Mouse (Mus musculus) limb, embryonic 13.5 days (tissue): Measurements from ENCODE around the gene Zc3h12c. TPM values are rescaled to one million over a fixed set of nuclear protein-coding genes. Genes with fewer than 3 reads are reported as not detected.

Experiments
- ATAC-seq: fragments of 200-750 bp; cut with Nextera tagmentation; 2 replicates; pipeline ENCODE4 v1.8.0; 2017; ENCODE audit warnings: low read depth, moderate number of reproducible peaks, moderate TSS enrichment; ENCODE audit not compliant: low FRiP score
- H3K27ac ChIP-seq: fragments of 300-500 bp; sonication (generic); 2 replicates; pipeline ENCODE4 v1.5.1; 2015; ENCODE audit warnings: inconsistent platforms, mild to moderate bottlenecking, moderate library complexity
- H3K27me3 ChIP-seq: fragments of 300-500 bp; sonication (generic); 2 replicates; pipeline ENCODE4 v1.6.1; 2015; ENCODE audit warnings: mild to moderate bottlenecking, inconsistent platforms
- H3K36me3 ChIP-seq: fragments of 300-500 bp; sonication (generic); 2 replicates; pipeline ENCODE4 v1.6.1; 2015; ENCODE audit warnings: inconsistent platforms, mild to moderate bottlenecking, moderate library complexity
- H3K4me1 ChIP-seq: fragments of 300-500 bp; sonication (generic); 2 replicates; pipeline ENCODE4 v1.6.1; 2015; ENCODE audit warnings: inconsistent platforms
- H3K4me2 ChIP-seq: fragments of 300-500 bp; sonication (generic); replicated peaks from 2 replicates; pipeline ENCODE4 v1.6.1; 2015; ENCODE audit warnings: inconsistent platforms, mild to moderate bottlenecking, moderate library complexity
- H3K4me3 ChIP-seq: fragments of 300-500 bp; sonication (generic); 2 replicates; pipeline ENCODE4 v1.5.1; 2015; ENCODE audit warnings: moderate library complexity, mild to moderate bottlenecking, inconsistent platforms
- H3K9ac ChIP-seq: fragments of 300-500 bp; sonication (generic); 2 replicates; pipeline ENCODE4 v1.6.1; 2015; ENCODE audit warnings: mild to moderate bottlenecking, inconsistent platforms
- H3K9me3 ChIP-seq: fragments of 300-500 bp; sonication (generic); 2 replicates; pipeline ENCODE4 v1.6.1; 2016; ENCODE audit warnings: inconsistent platforms
- WGBS: fragments of 180-500 bp; shearing (Covaris S2); methylation state at CpG from one replicate; pipeline ENCODE4 v1.1.7; 2015; 5-methylcytosine and 5-hydroxymethylcytosine counted together
- polyA plus RNA-seq: library from polyadenylated mRNA; unstranded; fragments of >200 nt; fragmentation: Nextera tagmentation; extraction: Ambion mirVana; gene quantifications from 2 replicates; pipeline ENCODE4 v1.2.1, GENCODE M21; 2015

Gene Zc3h12c
- polyA plus RNA-seq, 1 experiment from 2014 or later, result 3.1 TPM

GRCm38 (mm10) chr9:52130348-52130747 is 38.0 kb downstream of the Zc3h12c start:
- H3K4me2 ChIP-seq, result no peak overlapping the region
- no peaks in the 10 kb centered on the region for H3K27me3 ChIP-seq
- no peak for ATAC-seq
- H3K9me3 ChIP-seq, result no peaks in the 10 kb centered on the region
- no peak overlapping the region for H3K9ac ChIP-seq
- WGBS, result 69% methylated on average over 4 of the region's 4 CpGs
- H3K36me3 ChIP-seq, result peaks cover 11% of the 10 kb centered on the region
- H3K27ac ChIP-seq, result no peak overlapping the region
- no peak overlapping the region for H3K4me3 ChIP-seq
- H3K4me1 ChIP-seq, result no peaks in the 10 kb centered on the region

- H3K27me3 ChIP-seq, result no peaks in the 10 kb centered on the region
- no peaks in the 10 kb centered on the region for H3K4me1 ChIP-seq
- no peak overlapping the region for H3K4me3 ChIP-seq
- no peaks in the 10 kb centered on the region for H3K9me3 ChIP-seq
- H3K36me3 ChIP-seq, result peaks cover 12% of the 10 kb centered on the region
- H3K4me2 ChIP-seq, result no peak overlapping the region
- no peak overlapping the region for H3K27ac ChIP-seq
- no peak overlapping the region for H3K9ac ChIP-seq
- 88% methylated on average over 6 of the region's 6 CpGs for WGBS
- ATAC-seq, result no peak
Measured at GRCm38 (mm10) chr9:52125225-52125624, 43.1 kb downstream of the Zc3h12c start.

GRCm38 (mm10) chr9:52119212-52119611 is 49.2 kb downstream of the Zc3h12c start:
- ATAC-seq, result no peak
- no peak overlapping the region for H3K9ac ChIP-seq
- H3K4me1 ChIP-seq, result no peaks in the 10 kb centered on the region
- H3K27ac ChIP-seq, result no peak overlapping the region
- H3K4me3 ChIP-seq, result no peak overlapping the region
- 91% methylated on average over 4 of the region's 4 CpGs for WGBS
- H3K27me3 ChIP-seq, result no peaks in the 10 kb centered on the region
- H3K9me3 ChIP-seq, result no peaks in the 10 kb centered on the region
- H3K4me2 ChIP-seq, result no peak overlapping the region
- H3K36me3 ChIP-seq, result peaks cover 40% of the 10 kb centered on the region

- no peaks in the 10 kb centered on the region for H3K9me3 ChIP-seq
- no peak overlapping the region for H3K27ac ChIP-seq
- H3K4me3 ChIP-seq, result no peak overlapping the region
- H3K9ac ChIP-seq, result no peak overlapping the region
- WGBS, result 88% methylated on average over 5 of the region's 5 CpGs
- H3K27me3 ChIP-seq, result no peaks in the 10 kb centered on the region
- H3K4me2 ChIP-seq, result no peak overlapping the region
- peaks cover 28% of the 10 kb centered on the region for H3K36me3 ChIP-seq
- no peaks in the 10 kb centered on the region for H3K4me1 ChIP-seq
- no peak for ATAC-seq
Measured at GRCm38 (mm10) chr9:52113091-52113490, 55.3 kb downstream of the Zc3h12c start.

GRCm38 (mm10) chr9:52110738-52111137 is 57.6 kb downstream of the Zc3h12c start:
- H3K9ac ChIP-seq, result no peak overlapping the region
- no peak overlapping the region for H3K27ac ChIP-seq
- ATAC-seq, result no peak

GRCm38 (mm10) chr9:52107161-52107560 is 61.2 kb downstream of the Zc3h12c start:
- no peak for ATAC-seq
- WGBS, result 93% methylated on average over 3 of the region's 3 CpGs
- Histone ChIP-seq H3K9ac (no peak overlapping the region), H3K36me3 (peaks cover 6% of the 10 kb centered on the region), H3K4me2 (no peak overlapping the region), H3K4me3 (no peak overlapping the region), H3K9me3 (no peaks in the 10 kb centered on the region), H3K27ac (no peak overlapping the region), H3K4me1 (0 out of 2 replicates have a peak, but pooled peaks cover 3% of the 10 kb centered on the region), H3K27me3 (no peaks in the 10 kb centered on the region)

More at GRCm38 (mm10) chr9:52110738-52111137, 57.6 kb downstream of the Zc3h12c start:
- Histone ChIP-seq H3K36me3 (peaks cover 14% of the 10 kb centered on the region), H3K9me3 (no peaks in the 10 kb centered on the region), H3K4me3 (no peak overlapping the region), H3K4me1 (no peaks in the 10 kb centered on the region), H3K4me2 (no peak overlapping the region), H3K27me3 (no peaks in the 10 kb centered on the region)
- WGBS, result 49% methylated on average over 3 of the region's 3 CpGs

- Histone ChIP-seq H3K9ac (no peak overlapping the region), H3K4me1 (0 out of 2 replicates have a peak, but pooled peaks cover 3% of the 10 kb centered on the region), H3K36me3 (no peaks in the 10 kb centered on the region), H3K4me2 (no peak overlapping the region), H3K27ac (no peak overlapping the region), H3K4me3 (no peak overlapping the region), H3K27me3 (no peaks in the 10 kb centered on the region), H3K9me3 (no peaks in the 10 kb centered on the region)
- ATAC-seq, result no peak
- WGBS, result 79% methylated on average over 6 of the region's 6 CpGs
Measured at GRCm38 (mm10) chr9:52105423-52105822, 62.9 kb downstream of the Zc3h12c start.

- no peaks in the 10 kb centered on the region for H3K27me3 ChIP-seq
- no peaks in the 10 kb centered on the region for H3K9me3 ChIP-seq
- H3K36me3 ChIP-seq, result no peaks in the 10 kb centered on the region
- 66% methylated on average over 8 of the region's 8 CpGs for whole genome bisulfite sequencing
- ATAC-seq, result no peak
- H3K27ac ChIP-seq, result no peak overlapping the region
- H3K4me3 ChIP-seq, result no peak overlapping the region
- H3K4me1 ChIP-seq, result 0 out of 2 replicates have a peak, but pooled peaks cover 3% of the 10 kb centered on the region
- no peak overlapping the region for H3K4me2 ChIP-seq
- H3K9ac ChIP-seq, result no peak overlapping the region
Measured at GRCm38 (mm10) chr9:52104225-52104615, 64.2 kb downstream of the Zc3h12c start.

- H3K4me1 ChIP-seq, result 0 out of 2 replicates have a peak, but pooled peaks cover 3% of the 10 kb centered on the region
- no peak overlapping the region for H3K9ac ChIP-seq
- no peaks in the 10 kb centered on the region for H3K27me3 ChIP-seq
- H3K4me2 ChIP-seq, result no peak overlapping the region
- 79% methylated on average over 9 of the region's 9 CpGs for WGBS
- ATAC-seq, result no peak
- H3K9me3 ChIP-seq, result no peaks in the 10 kb centered on the region
- no peak overlapping the region for H3K27ac ChIP-seq
- no peak overlapping the region for H3K4me3 ChIP-seq
- no peaks in the 10 kb centered on the region for H3K36me3 ChIP-seq
Measured at GRCm38 (mm10) chr9:52103448-52104224, 64.7 kb downstream of the Zc3h12c start.

GRCm38 (mm10) chr9:52102060-52102844 is 66.1 kb downstream of the Zc3h12c start:
- WGBS, result 67% methylated on average over 13 of the region's 13 CpGs
- Histone ChIP-seq H3K4me1 (0 out of 2 replicates have a peak, but pooled peaks cover 5% of the 10 kb centered on the region), H3K4me2 (no peak overlapping the region), H3K36me3 (no peaks in the 10 kb centered on the region), H3K9me3 (no peaks in the 10 kb centered on the region), H3K4me3 (no peak overlapping the region), H3K27me3 (no peaks in the 10 kb centered on the region), H3K9ac (no peak overlapping the region), H3K27ac (no peak overlapping the region)
- ATAC-seq, result no peak

GRCm38 (mm10) chr9:52100426-52100825 is 67.9 kb downstream of the Zc3h12c start:
- no peak overlapping the region for H3K4me3 ChIP-seq
- H3K27ac ChIP-seq, result no peak overlapping the region
- no peak for ATAC-seq
- no peaks in the 10 kb centered on the region for H3K27me3 ChIP-seq
- H3K36me3 ChIP-seq, result no peaks in the 10 kb centered on the region
- whole genome bisulfite sequencing, result 90% methylated on average over 14 of the region's 14 CpGs
- no peak overlapping the region for H3K4me2 ChIP-seq
- H3K4me1 ChIP-seq, result 0 out of 2 replicates have a peak, but pooled peaks cover 6% of the 10 kb centered on the region
- H3K9me3 ChIP-seq, result no peaks in the 10 kb centered on the region
- H3K9ac ChIP-seq, result no peak overlapping the region

GRCm38 (mm10) chr9:52098600-52098999 is 69.8 kb downstream of the Zc3h12c start:
- H3K27ac ChIP-seq, result no peak overlapping the region
- no peak overlapping the region for H3K4me2 ChIP-seq
- no peaks in the 10 kb centered on the region for H3K9me3 ChIP-seq
- 2% methylated on average over 7 of the region's 7 CpGs for WGBS
- 0 out of 2 replicates have a peak, but pooled peaks cover 6% of the 10 kb centered on the region for H3K4me1 ChIP-seq
- no peaks in the 10 kb centered on the region for H3K27me3 ChIP-seq
- no peak overlapping the region for H3K4me3 ChIP-seq
- no peak overlapping the region for H3K9ac ChIP-seq
- no peak; the same call in 1 of the 2 replicates for ATAC-seq
- no peaks in the 10 kb centered on the region for H3K36me3 ChIP-seq
